Mouse (Mus musculus) layer of hippocampus, adult 2 months (tissue): ENCODE results near the gene Ap2m1. TPM values are rescaled to one million over a fixed set of nuclear protein-coding genes. Genes with fewer than 3 reads are reported as not detected.

ENCODE experiments used
- DNase-seq, 2 experiments: peaks; one replicate each; pipeline ENCODE4 v3.0.0; 2022; ENCODE audit warnings: low spot score in 2 of 2
- H3K27ac ChIP-seq: fragments of 200-600 bp; 2 replicates; pipeline ENCODE4 v1.8.1; 2022
- H3K4me3 ChIP-seq: fragments of 200-600 bp; 2 replicates; pipeline ENCODE4 v1.8.1; 2022; ENCODE audit warnings: mild to moderate bottlenecking
- CTCF ChIP-seq: fragments of 200-600 bp; conservative IDR thresholded peaks from 2 replicates; pipeline ENCODE4 v1.8.1; 2022; ENCODE audit warnings: antibody characterized with exemption, mild to moderate bottlenecking, moderate library complexity
- total RNA-seq, 2 experiments: library from RNA; stranded (reverse); gene quantifications; 2 replicates each; pipeline ENCODE4 v1.2.3; 2021

Ap2m1 gene
- total RNA-seq, 2 experiments from 2014 or later: 712 to 736 TPM

DNA sequence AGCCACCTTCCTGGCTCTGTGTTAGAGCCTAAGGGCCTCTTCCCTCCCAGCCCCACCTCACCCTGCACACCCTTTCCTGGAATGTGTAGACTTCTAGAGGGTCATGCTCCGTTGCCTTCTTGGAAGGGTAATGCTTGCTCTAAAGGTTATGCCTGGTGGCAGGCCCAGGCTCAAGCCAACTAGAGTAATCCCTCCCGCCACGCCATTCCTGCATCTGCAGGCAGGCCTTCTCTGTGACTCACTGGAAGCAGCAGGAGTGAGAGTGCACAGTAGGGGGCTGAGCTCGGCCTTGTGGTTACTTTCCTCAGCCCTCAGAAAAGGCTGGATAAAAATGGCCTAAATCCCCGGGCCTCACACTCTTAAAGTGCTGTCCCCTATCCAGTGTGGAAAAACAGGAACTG, 1.8 kb downstream of the Ap2m1 start:
- no peak for DNase-seq
- peak; percentile 21; the same call in 1 of the 2 replicates for TF ChIP-seq CTCF
- Histone ChIP-seq H3K4me3 (peak overlapping the region; percentile 98), H3K27ac (peak overlapping the region; percentile 98)

DNA sequence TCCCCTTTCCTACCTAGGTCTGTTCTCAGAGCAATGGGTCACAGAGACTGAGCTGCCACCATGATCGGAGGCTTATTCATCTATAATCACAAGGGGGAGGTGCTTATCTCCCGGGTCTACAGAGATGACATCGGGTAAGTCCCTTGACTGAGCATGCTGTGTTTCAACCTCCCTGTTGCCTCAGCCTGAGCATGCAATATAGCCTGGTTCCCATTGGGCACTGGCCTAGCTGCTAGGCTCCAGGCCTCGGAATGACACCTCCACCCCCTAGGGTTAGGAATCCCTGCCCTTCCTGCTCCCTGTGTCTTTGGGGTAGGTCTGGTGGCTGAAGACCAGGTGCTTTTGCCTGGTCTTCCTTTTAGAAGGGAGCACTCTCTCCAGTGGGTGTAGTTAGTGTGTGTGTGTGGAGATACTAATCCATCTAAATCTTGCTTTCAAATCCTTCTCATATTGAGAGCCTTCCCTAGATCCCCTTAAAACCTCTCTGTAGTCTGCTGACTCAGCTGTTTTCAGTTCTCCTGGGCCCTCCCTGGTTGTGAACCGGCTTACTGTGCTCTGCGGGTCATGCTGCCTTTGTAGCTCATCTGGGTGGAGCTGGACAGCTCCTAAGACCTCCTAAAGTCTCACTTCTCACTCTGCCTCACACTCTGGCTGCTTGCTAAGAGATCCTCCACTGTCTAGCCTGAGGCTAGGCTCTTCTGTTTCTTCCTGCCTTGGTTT, 2.5 kb downstream of the Ap2m1 start:
- TF ChIP-seq CTCF: no peak
- peak overlapping the region; percentile 98; the same call in 1 of the 2 replicates for H3K27ac ChIP-seq
- no peak for DNase-seq
- peak overlapping the region; percentile 98 for H3K4me3 ChIP-seq

DNA sequence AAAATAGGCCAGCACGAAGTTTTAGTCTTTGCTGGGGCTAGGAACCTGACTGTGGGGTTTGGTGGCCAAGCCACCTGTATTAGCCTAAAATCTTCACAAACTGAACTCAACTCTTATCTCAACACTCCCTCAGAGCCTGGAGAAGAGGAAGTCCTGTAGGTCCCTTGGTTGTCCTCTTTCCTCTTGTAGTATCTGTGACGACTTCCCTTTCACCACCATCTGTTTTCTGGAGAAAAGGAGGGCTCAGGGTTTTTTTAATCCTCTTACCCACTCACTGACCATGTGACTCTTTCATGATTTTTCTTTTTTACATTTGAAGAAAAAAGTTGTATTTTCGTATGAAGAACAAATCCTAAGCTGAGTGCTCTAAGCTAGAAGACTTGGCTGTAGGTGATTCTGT, 4.4 kb downstream of the Ap2m1 start:
- Histone ChIP-seq H3K27ac (no peak overlapping the region), H3K4me3 (no peak overlapping the region)
- no peak for TF ChIP-seq CTCF
- no peak for DNase-seq

DNA sequence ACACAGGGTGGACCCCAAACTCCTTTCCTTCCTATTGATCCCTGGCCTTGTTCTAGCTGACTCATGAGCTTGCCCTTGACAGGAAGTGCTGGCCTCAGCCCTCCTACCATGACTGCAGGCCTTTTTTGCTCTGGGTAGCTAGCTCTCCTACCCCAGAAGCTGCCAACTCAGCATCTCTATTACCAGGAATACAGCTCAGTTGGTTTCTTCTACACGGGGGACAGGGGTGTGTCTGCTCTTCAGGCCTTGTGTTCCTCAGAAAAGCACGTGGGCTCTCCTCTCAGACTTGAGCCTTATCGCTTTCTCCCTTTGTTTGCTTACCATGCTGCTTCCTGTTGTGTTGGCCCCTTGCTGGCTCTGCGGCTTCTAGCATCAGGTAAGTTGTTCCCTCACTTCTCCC, 5.2 kb downstream of the Ap2m1 start:
- TF ChIP-seq CTCF: no peak
- DNase-seq: no peak
- Histone ChIP-seq H3K27ac (no peak overlapping the region), H3K4me3 (no peak overlapping the region)

DNA sequence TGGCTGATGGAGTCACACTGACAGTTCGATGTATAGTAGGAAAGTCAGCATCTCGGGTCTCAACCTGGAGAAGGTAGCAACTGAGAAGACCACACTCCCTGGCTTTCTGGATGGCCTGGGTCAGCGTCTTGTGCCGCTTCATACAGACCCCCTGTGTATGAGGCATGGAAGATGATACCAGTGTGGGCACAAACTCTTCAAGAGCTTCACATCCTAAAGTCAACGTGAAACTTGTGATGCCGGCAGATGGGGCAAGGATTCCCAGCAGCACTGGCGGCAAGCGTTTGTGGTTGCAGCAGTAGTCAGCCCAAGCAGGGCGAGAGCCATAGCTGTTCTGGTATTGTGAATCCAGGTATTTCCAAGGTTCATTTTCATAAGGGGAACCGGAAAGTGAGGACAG, 10.4 kb downstream of the Ap2m1 start:
- TF ChIP-seq CTCF: no peak
- no peak for DNase-seq
- H3K27ac ChIP-seq: no peak overlapping the region
- no peak overlapping the region for H3K4me3 ChIP-seq

DNA sequence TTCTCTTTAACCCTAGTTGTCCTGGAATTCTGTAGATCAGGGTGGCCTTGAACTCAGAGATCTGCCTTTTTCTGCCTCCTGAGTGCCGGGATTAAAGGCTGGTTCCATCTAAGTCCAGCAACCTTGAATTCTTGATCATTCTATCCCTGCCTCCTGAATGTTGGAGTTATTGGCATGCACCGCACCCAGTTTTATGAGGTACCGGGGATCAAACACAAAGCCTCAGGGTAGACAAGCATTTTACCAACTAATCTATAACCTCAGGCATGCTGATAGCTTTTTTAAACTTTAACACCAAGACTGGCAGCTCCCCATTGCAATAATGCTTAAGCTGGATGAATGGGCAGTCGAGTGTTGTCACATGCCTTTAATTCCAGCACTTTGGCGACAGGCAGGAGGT, 12.1 kb downstream of the Ap2m1 start:
- no peak for DNase-seq
- no peak overlapping the region; the same call in 1 of the 2 replicates for H3K4me3 ChIP-seq
- peak overlapping the region; percentile 90; the same call in 1 of the 2 replicates for H3K27ac ChIP-seq
- no peak for TF ChIP-seq CTCF

DNA sequence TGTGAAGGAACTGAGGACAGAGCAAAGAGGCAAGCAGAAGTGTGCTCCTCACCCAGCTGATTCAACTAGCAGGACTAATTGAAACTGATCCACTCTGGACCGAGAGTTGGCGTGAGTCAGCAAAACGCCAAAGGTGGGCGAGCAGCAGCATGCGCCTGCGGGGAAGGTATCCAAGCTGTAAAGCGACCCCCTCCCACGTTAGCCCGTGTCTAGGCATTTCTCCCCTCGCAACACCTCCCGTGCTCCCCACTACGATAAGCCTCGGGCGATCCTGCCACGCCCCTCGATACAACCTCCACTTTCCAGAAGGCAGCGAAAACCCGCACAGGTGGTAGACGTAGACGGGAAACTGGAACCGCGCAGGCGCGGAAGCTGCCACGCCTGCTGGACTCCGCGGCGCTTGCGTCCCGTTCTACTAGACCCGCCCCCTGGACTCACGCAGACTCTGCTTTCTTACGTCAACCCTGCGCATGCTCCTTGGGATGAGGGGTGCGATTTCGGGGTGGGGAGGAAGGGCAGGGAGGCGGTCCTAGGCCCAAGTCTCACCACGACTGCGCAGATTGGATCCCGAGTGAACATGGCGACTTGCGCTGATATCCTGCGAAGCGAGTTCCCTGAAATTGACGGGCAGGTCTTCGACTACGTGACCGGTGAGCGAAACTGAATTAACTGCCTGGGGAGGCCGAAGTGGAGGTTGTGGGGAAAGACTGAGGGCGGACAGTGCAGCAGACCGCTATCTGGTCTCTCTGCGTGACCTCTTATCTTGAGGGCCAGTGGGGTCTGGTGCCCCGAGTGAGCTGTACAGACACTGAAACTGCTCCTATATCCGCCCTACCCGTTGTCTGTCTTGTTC, 13.0 kb downstream of the Ap2m1 start, which contains the start of gene Abcf3:
Abcf3 (plus strand) TSS at position 482 of the 853 bp plus-strand sequence.
- TF ChIP-seq CTCF: no peak
- peak within 1 kb of the TSS; percentile 73 for H3K4me3 ChIP-seq
- DNase-seq: peak; percentile 98 to 99
- peak within 1 kb of the TSS; percentile 90 for H3K27ac ChIP-seq

DNA sequence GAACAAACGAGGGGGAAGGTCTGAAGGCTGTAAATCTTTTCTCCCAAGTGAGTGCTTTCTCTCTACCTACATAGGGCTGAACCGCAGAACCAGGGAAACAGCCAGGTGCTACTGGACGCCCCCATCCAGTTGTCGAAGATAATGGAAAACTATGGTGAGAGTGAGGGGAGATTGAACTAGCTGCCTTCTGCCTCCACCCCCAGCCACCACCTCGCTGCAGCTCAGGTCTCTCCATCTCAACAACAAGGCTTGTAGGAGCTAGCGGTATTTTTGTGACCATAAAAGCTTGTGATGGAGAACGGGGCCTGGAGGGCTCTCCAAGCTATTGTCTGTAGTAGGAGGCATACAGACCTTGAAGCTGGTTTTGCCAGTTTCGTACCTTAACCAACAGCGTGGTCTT, 13.9 kb downstream of the Ap2m1 start:
- peak overlapping the region; percentile 88; the same call in 1 of the 2 replicates for H3K27ac ChIP-seq
- peak overlapping the region; percentile 73 for H3K4me3 ChIP-seq
- no peak for TF ChIP-seq CTCF
- no peak for DNase-seq

DNA sequence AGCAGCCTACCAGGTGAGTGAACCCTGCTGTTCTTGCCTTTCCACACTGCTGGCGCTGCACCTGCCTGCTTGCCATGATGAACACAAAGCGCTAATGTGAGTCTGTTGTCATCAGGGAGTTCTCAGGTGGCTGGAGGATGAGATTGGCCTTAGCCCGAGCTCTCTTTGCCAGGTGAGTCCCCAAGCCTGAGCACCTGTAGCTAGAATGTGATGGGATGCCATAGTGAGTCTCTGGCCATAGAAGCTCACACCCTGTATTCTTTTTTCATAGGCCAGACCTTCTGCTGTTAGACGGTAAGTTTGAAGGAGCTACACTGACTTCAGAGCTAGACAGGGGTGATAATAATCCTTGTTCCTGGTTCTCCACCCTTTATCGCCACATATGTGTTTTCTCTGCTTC, 16.4 kb downstream of the Ap2m1 start:
- Histone ChIP-seq H3K27ac (no peak overlapping the region), H3K4me3 (no peak overlapping the region)
- TF ChIP-seq CTCF: no peak
- DNase-seq: no peak

DNA sequence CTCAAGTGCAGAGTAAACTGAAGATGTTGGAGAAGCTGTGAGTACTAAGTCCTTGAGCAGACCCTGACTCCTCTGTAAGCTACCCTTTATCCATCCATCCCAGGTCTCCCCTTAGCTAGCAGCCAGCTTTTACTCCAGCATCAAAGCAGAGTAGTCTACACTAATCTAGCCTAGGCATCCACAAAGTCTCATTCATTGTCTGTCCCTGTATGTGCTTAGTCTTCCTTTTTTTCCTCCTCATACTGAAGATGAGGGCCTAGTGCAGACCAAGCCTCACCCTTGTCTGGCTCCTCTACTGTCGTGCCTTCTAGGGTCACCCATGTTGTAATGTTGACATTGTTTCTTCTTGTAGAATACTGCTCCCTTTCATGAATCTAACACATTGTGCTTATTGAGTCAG, 17.3 kb downstream of the Ap2m1 start:
- no peak for DNase-seq
- TF ChIP-seq CTCF: no peak
- H3K27ac ChIP-seq: no peak overlapping the region

DNA sequence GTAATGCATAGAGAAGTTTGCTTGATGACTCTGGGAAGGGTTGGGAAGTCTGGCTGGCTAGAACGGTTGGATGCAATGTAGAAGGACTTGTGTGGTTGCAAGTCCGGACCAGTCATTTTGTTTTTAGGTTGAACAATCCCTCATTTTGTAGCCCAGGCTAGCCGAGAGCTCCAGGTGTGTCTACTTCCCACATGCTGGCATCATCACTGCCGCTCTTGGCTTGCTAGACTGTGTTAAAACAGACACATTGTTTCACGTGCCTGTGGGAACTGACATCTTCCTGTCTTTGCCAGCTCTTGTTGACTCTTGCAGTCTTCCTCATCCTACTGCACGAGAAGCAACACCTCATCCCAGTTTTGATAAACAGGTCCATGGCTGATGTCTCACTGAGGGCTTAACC, 19.7 kb downstream of the Ap2m1 start:
- no peak for TF ChIP-seq CTCF
- no peak overlapping the region for H3K27ac ChIP-seq
- no peak for DNase-seq
- H3K4me3 ChIP-seq: no peak overlapping the region

More for the DNA sequence above, 17.3 kb downstream of the Ap2m1 start:
- H3K4me3 ChIP-seq: no peak overlapping the region

DNA sequence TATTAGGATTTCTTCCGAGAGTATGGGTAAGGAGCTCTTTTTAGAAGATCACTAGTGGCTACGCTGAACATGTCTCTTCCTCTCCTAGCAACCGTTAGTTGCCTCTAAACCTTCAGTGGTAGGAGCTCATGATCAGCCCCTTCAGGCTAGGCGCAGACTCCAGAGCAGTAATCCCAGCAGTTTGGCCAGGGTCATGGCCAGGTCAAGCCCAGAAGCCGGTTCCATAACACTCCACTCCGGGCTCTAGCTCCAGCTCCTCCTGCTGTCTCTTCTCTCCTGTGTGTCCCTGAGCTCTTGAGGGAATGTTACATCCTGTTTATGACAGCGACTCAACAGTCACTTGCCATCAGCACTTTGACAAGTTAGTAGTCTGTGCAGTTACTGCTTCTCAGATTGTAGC, 22.1 kb downstream of the Ap2m1 start:
- TF ChIP-seq CTCF: no peak
- H3K27ac ChIP-seq: no peak overlapping the region
- DNase-seq: no peak
- H3K4me3 ChIP-seq: no peak overlapping the region

DNA sequence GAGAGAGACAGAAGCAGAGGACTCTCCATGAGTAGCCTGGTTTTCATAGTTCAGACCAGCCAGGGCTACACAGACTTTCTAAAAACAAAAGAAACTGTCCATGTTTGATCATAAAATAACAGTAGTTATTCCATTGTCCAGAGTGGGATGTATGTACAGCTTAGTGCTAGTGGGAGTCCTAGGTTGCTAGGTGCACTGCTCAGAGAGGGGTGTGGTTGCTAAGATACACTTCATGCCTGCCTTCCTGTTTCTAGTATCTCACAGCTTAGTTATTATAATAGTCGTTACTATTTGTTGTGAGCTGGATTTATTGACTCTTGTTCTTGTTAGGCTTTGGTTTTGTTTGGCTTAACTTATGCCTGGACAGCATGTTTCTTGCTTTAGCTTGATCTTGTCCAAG, 29.8 kb downstream of the Ap2m1 start:
- Histone ChIP-seq H3K27ac (no peak overlapping the region), H3K4me3 (no peak overlapping the region)
- no peak for DNase-seq
- TF ChIP-seq CTCF: no peak
